Mouse (Mus musculus): ENCODE measurements around the gene Slc43a1. TPM values are rescaled to one million over a fixed set of nuclear protein-coding genes. Genes with fewer than 3 reads are reported as not detected.

Slc43a1 gene
- polyA plus RNA-seq, 1 experiment from 2014 or later: 1.6 TPM

DNA sequence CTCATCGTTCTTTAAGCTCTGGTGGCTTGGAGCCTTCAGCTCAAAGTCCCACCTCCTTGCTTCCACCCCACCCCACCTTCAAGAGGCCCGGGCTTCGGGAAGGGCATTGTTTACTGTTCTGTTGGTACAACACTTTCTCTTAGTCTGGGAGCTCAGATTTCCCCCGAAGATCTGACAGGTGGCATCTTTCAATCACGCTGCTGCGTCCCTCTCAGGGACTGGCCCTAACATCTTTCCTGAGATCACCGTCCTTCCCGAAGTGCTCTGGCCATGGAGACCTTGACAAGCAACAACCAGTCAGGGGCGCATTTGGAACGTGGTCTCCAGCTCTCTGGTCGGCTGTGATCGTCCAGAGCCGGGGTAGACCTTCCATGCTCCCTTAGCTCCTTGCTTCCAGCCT is 16.1 kb upstream of the Slc43a1 start, which contains the start of gene Smtnl1:
Gene Smtnl1, minus strand, starts transcription at position 101 of the 400 bp plus-strand sequence.
- no peak within 1 kb of the TSS for H3K9ac ChIP-seq (ENCODE audit: low read depth, low read length)
- no peak for ATAC-seq
- no peak within 1 kb of the TSS for H3K4me2 ChIP-seq (ENCODE audit: low read length)
- no peak within 1 kb of the TSS for H3K27ac ChIP-seq (ENCODE audit: low read depth, low read length)
- 70% methylated on average over 13 of the region's 13 CpGs for WGBS
- peaks cover 2% of the 10 kb centered on the region; the same call in 1 of the 2 replicates for H3K27me3 ChIP-seq (replicated peaks; ENCODE audit: control insufficient read depth, insufficient read depth, low read length)
- no peaks in the 10 kb centered on the region for H3K36me3 ChIP-seq (ENCODE audit: control insufficient read depth, insufficient read depth, low read length)
- no peak within 1 kb of the TSS for H3K4me3 ChIP-seq (ENCODE audit: low read length)
- no peaks in the 10 kb centered on the region for H3K9me3 ChIP-seq (ENCODE audit: control insufficient read depth, low read length)
- peaks cover 2% of the 10 kb centered on the region for H3K4me1 ChIP-seq (ENCODE audit: control insufficient read depth, insufficient read depth, low read depth, low read length)

DNA sequence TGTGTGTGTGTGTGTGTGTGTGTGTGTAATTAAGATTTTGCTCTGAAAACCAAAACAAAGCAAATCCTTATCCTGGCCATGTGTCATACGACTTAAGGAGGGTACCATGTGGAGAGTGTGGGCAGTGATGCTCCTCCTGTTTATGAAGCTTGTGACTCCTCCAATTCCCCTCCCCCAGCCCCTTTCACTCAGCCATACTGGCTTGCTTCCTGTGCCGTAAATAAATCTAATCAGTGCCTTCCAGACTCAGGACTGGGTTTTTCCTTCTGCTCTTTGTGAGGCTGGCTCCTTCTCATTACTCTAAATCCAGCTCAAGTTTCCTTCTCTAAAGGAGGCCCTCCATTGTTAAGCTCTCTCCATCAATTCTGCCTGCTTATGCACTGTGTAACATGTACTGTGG is 15.4 kb upstream of the Slc43a1 start:
- no peaks in the 10 kb centered on the region for H3K36me3 ChIP-seq (ENCODE audit: control insufficient read depth, insufficient read depth, low read length)
- ATAC-seq: no peak
- peaks cover 2% of the 10 kb centered on the region; the same call in 1 of the 2 replicates for H3K27me3 ChIP-seq (replicated peaks; ENCODE audit: control insufficient read depth, insufficient read depth, low read length)
- no peak overlapping the region for H3K4me2 ChIP-seq (ENCODE audit: low read length)
- no peak overlapping the region for H3K9ac ChIP-seq (ENCODE audit: low read depth, low read length)
- peaks cover 8% of the 10 kb centered on the region for H3K4me1 ChIP-seq (ENCODE audit: control insufficient read depth, insufficient read depth, low read depth, low read length)
- WGBS: 43% methylated on average over 2 of the region's 2 CpGs
- no peaks in the 10 kb centered on the region for H3K9me3 ChIP-seq (ENCODE audit: control insufficient read depth, low read length)
- no peak overlapping the region for H3K4me3 ChIP-seq (ENCODE audit: low read length)
- H3K27ac ChIP-seq (ENCODE audit: low read depth, low read length): no peak overlapping the region

DNA sequence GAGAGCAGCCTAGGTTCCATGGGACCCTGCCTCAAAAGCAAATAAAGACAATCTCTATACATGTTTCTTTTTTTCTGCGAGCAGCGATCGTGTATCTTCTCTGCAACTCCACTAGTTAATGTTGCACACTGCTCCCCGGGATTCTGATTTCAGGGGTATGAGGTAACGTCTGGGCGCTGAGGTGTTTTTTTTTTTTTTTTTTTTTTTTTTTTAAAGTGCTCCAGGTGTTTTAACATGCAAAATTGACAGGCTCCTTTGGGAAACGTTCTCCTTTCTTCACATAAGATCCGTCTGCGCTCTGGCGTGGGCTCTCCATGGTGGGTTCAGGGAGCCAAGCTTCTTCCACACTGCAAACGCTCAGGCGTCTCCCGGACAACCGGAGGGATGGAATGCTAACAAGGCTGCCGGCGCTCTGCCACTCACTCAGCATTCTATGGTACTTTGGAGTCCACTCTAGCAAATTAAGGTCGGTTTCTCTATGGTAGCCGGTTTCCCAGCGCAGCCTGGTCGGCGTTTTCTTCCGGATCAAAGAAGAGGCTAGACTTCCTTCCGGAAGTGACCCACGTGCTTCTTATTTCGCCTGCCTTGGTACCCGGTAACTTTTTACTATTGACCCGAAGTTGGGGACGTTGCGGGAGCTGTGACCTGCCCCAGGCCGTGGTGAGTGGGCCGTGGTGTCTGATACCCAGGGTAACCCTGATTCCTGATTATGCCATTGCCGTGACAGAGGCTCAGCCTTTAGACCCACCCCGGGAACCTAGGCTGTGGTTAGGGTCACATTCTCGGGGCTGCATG is 12.0 kb upstream of the Slc43a1 start, which contains the start of gene Timm10:
Gene Timm10, plus strand, starts transcription at position 510 of the 795 bp plus-strand sequence.
- Histone ChIP-seq H3K36me3 (ENCODE audit: control insufficient read depth, insufficient read depth, low read length) (peaks cover 2% of the 10 kb centered on the region; the same call in 1 of the 2 replicates), H3K4me3 (ENCODE audit: low read length) (peak within 1 kb of the TSS; percentile 84), H3K9ac (ENCODE audit: low read depth, low read length) (peak within 1 kb of the TSS; percentile 78), H3K4me2 (ENCODE audit: low read length) (peak within 1 kb of the TSS; percentile 96), H3K9me3 (ENCODE audit: control insufficient read depth, low read length) (no peaks in the 10 kb centered on the region), H3K27me3 (replicated peaks; ENCODE audit: control insufficient read depth, insufficient read depth, low read length) (no peaks in the 10 kb centered on the region), H3K27ac (ENCODE audit: low read depth, low read length) (peak within 1 kb of the TSS; percentile 45), H3K4me1 (ENCODE audit: control insufficient read depth, insufficient read depth, low read depth, low read length) (peaks cover 9% of the 10 kb centered on the region)
- WGBS: under 1% methylated on average over 34 of the region's 34 CpGs
- ATAC-seq: peak; percentile 96

DNA sequence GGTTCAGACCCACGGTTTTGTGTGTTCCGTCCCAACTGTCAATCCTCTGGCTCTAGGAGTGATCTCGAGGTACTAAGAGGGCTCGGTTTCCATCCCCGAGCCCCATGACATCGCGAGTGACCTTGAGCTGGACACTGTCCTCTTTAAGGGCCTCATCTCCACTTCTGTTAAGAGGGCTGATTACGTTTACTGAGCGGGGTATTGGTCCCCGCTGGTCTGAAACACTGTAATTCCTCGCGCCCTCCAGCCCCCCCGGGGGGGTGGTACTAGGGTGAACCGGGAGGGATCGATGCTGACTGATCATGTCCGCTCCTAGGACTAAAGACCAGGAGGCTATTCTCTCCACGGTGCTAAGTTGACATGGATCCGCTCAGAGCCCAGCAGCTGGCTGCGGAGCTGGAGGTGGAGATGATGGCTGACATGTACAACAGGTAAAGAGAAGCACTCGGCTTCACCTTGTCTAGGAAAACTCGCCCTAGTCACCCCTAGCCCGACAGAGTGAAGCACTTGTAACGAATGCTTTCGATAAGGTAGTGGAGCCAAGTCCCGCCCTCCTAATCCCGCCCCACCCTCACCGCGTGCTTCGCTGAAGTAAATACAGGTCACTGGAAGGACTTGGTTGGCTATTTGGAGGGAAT is 11.2 kb upstream of the Slc43a1 start:
- peak overlapping the region; percentile 78 for H3K9ac ChIP-seq (ENCODE audit: low read depth, low read length)
- H3K4me1 ChIP-seq (ENCODE audit: control insufficient read depth, insufficient read depth, low read depth, low read length): peaks cover 9% of the 10 kb centered on the region
- H3K27ac ChIP-seq (ENCODE audit: low read depth, low read length): peak overlapping the region; percentile 45; the same call in 1 of the 2 replicates
- no peak; the same call in 1 of the 2 replicates for ATAC-seq
- H3K4me3 ChIP-seq (ENCODE audit: low read length): peak overlapping the region; percentile 84
- H3K36me3 ChIP-seq (ENCODE audit: control insufficient read depth, insufficient read depth, low read length): peaks cover 2% of the 10 kb centered on the region; the same call in 1 of the 2 replicates
- WGBS: under 1% methylated on average over 29 of the region's 29 CpGs
- H3K4me2 ChIP-seq (ENCODE audit: low read length): peak overlapping the region; percentile 96
- H3K27me3 ChIP-seq (replicated peaks; ENCODE audit: control insufficient read depth, insufficient read depth, low read length): no peaks in the 10 kb centered on the region
- no peaks in the 10 kb centered on the region for H3K9me3 ChIP-seq (ENCODE audit: control insufficient read depth, low read length)

DNA sequence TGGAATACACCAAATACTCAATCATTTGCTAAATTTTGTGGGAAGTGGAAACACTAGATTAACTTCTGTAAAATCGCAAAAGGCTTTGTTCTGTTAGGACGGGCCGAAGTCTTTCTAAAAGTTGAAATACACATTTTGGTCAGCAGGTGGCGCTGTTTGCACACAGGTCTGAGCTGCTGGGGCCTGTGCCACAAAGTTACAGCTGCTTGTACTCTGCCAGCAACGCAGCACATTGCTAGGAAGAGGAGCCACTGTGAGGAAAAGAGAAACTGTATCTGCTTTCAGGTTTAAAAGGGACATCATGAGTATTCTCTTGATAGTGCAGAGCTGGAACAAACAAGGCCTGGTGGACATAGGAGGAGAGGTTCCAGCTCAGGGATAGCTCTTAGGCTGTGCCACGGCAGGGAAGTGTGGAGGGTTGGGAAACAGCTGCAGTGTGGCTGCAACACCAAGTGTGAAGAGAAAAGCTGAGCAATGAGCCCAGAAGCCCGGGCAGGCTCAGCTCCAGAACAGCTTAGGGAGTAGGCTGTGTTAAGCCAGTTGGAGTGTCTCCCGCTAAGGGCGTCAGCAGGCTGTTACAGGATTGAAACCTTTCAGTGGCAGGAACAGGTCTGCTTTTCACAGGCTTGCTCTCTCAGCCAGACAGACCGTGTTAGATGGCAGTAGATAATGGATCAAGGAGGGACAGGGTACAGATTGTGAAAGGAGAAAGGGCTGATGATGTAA is 6.8 kb upstream of the Slc43a1 start:
- no peak overlapping the region for H3K4me2 ChIP-seq (ENCODE audit: low read length)
- H3K9me3 ChIP-seq (ENCODE audit: control insufficient read depth, low read length): no peaks in the 10 kb centered on the region
- H3K27me3 ChIP-seq (replicated peaks; ENCODE audit: control insufficient read depth, insufficient read depth, low read length): no peaks in the 10 kb centered on the region
- peaks cover 9% of the 10 kb centered on the region for H3K4me1 ChIP-seq (ENCODE audit: control insufficient read depth, insufficient read depth, low read depth, low read length)
- no peak overlapping the region for H3K4me3 ChIP-seq (ENCODE audit: low read length)
- ATAC-seq: peak; percentile 74
- WGBS: 34% methylated on average over 10 of the region's 10 CpGs
- no peak overlapping the region for H3K9ac ChIP-seq (ENCODE audit: low read depth, low read length)
- no peak overlapping the region for H3K27ac ChIP-seq (ENCODE audit: low read depth, low read length)
- peaks cover 2% of the 10 kb centered on the region; the same call in 1 of the 2 replicates for H3K36me3 ChIP-seq (ENCODE audit: control insufficient read depth, insufficient read depth, low read length)

DNA sequence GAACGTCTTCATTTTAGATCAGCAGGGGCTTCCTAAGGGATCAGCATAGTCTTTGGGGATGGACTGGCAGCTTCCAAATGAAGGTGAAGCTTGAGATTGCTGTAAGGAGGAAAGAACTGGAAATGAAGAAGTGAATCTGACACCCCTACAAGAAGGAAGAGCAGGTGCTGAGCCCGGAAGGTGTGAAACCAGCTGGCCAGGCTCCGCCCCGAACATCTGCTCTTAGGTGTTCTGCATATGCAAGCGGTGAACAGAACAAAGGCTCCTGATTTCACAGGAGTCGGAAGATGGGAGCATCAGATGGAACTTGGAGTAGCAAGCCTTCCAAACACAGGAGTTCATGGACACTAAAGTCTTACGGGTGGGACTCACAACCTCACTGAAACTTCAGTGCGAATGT is 1.5 kb upstream of the Slc43a1 start:
- Histone ChIP-seq H3K36me3 (ENCODE audit: control insufficient read depth, insufficient read depth, low read length) (no peaks in the 10 kb centered on the region), H3K9me3 (ENCODE audit: control insufficient read depth, low read length) (no peaks in the 10 kb centered on the region), H3K4me3 (ENCODE audit: low read length) (no peak overlapping the region), H3K27me3 (replicated peaks; ENCODE audit: control insufficient read depth, insufficient read depth, low read length) (peaks cover 29% of the 10 kb centered on the region), H3K4me2 (ENCODE audit: low read length) (no peak overlapping the region), H3K4me1 (ENCODE audit: control insufficient read depth, insufficient read depth, low read depth, low read length) (peaks cover 19% of the 10 kb centered on the region), H3K9ac (ENCODE audit: low read depth, low read length) (no peak overlapping the region), H3K27ac (ENCODE audit: low read depth, low read length) (no peak overlapping the region)
- no peak for ATAC-seq
- WGBS: 69% methylated on average over 8 of the region's 8 CpGs

DNA sequence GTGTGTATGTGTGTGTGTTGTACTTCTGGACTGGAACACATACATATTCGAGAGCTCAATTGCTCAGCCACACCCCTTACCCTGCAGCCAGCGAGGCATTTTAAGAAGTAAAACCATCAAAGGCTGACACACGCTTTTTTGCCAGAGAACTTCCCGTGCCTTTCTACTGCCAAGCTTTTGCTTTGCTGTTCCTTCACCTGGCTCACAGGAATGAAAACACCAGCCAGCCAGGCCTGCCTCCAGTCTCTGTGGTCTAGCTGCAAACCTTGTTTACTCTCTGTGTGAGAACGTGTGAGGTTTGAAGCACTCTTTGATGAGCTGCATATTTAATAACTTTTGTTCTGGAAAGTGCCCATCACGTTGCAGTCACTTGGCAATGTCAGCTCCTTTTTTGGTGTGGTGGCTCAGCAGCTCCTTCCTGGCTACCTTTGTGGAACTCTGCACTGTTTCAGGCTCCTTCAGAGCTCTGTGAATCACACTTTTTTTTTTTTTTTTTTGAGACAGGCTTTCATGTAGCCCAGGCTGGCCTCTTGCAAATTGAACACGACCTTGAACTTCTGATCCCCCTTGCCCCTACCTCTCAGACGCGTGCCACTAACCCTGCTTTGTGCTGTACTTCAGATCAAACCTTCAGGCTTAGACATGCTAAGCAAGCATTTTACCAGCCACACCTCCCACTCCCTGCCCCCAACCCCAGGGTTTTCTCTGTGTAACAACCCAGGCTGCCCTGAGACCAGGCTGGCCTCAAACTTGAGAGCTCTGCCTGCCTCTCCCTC is 645 bp upstream of the Slc43a1 start:
- 28% methylated on average over 9 of the region's 9 CpGs for WGBS
- Histone ChIP-seq H3K4me3 (ENCODE audit: low read length) (no peak overlapping the region), H3K9ac (ENCODE audit: low read depth, low read length) (no peak overlapping the region; the same call in 1 of the 2 replicates), H3K9me3 (ENCODE audit: control insufficient read depth, low read length) (no peaks in the 10 kb centered on the region), H3K27me3 (replicated peaks; ENCODE audit: control insufficient read depth, insufficient read depth, low read length) (peaks cover 29% of the 10 kb centered on the region), H3K27ac (ENCODE audit: low read depth, low read length) (no peak overlapping the region), H3K36me3 (ENCODE audit: control insufficient read depth, insufficient read depth, low read length) (no peaks in the 10 kb centered on the region), H3K4me2 (ENCODE audit: low read length) (no peak overlapping the region), H3K4me1 (ENCODE audit: control insufficient read depth, insufficient read depth, low read depth, low read length) (peaks cover 19% of the 10 kb centered on the region)
- ATAC-seq: no peak
